Comparison of ENCODE assay signal across 11 mouse cellular contexts in the genomic region with DNA sequence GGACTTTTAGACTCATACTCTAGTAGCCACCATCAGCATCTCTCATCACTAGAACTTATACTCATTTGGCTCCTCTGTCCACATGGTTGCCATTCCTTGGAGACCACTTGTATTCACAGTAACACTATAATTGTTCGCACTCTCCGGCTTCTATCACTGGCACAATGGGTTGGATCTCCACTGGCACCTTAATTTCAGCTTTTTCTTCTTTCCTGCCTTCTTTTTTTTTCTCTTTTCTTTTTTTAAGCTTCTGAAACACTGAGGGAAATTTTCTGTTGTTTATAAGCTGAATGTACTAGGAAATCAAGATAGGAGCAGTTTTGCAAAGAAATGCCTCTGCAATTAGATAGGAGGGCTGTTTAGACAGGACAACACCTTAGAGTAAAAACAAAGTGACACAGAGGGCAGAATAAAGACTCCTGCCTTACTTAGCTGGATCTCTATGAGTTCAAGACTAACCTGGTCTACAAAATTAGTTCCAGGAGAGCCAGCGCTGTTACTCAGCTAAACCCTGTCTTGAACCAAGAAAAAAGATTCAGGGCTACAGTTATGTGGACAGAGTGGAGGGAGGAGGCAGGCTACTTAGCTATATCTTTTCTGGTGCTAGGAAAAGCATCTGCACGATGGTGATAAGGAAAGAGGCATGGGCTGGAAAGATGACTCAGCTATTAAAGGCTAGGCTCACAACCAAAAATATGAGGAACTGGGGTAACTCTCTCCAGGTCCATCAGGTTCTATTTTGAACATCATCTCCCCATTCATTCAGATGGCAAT. TPM values are rescaled to one million over a fixed set of nuclear protein-coding genes. Genes with fewer than 3 reads are reported as not detected.
DNase-seq lines count a peak whose midpoint lies in the region; ATAC-seq lines count a peak whose summit lies in the region.
"Had no signal": no experiment of that assay in that cellular context is flagged by ENCODE, and none has a peak within 500 bp of the region (broad histone marks: within the 10 kb centered on the region; RNA-seq: fewer than 3 reads in every experiment).

No protein-coding gene starts in this region.

- no peaks in the 10 kb centered on the region for H3K27me3 ChIP-seq in lung, embryonic 15.5 days
- no peaks in the 10 kb centered on the region for H3K27me3 ChIP-seq in stomach, embryonic 16.5 days (ENCODE audit: control insufficient read depth, insufficient read depth, low read length)
- H3K27me3 ChIP-seq: forebrain, embryonic 13.5 days had no signal

- DNase-seq in lung, postnatal 10 days = no peak
- peak; percentile 86 for DNase-seq in c-Kit-positive CD71-positive TER-119-negative erythroid progenitor cells, embryonic 14.5 days (ENCODE audit: low read depth)
- DNase-seq in liver = peak; percentile 73
- DNase-seq in gastrocnemius, adult 8-10 months (ENCODE audit: low spot score in 2 of 2) = no peak
- DNase-seq in lung, postnatal 14 days = no peak
- DNase-seq: heart, adult 18-20 months; kidney, postnatal 36 days; right cerebral cortex, postnatal 4 days had no signal

- no peaks in the 10 kb centered on the region for H3K36me3 ChIP-seq in lung, embryonic 15.5 days
- H3K36me3 ChIP-seq in stomach, embryonic 16.5 days (ENCODE audit: control insufficient read depth, insufficient read depth, low read length) = 0 out of 2 replicates have a peak, but pooled peaks cover 1% of the 10 kb centered on the region

- no peak overlapping the region for H3K27ac ChIP-seq in lung, embryonic 15.5 days
- no peak overlapping the region for H3K27ac ChIP-seq in stomach, embryonic 16.5 days (ENCODE audit: low read length)
- H3K27ac ChIP-seq: forebrain, embryonic 13.5 days had no signal

- no peak overlapping the region for H3K4me3 ChIP-seq in lung, embryonic 15.5 days
- no peak overlapping the region for H3K4me3 ChIP-seq in stomach, embryonic 16.5 days (replicated peaks; ENCODE audit: low read length)
- H3K4me3 ChIP-seq: forebrain, embryonic 13.5 days had no signal

- ATAC-seq in lung, embryonic 15.5 days (ENCODE audit: borderline replicate concordance, extremely low read depth, low FRiP score, low TSS enrichment) = peak; percentile 39; the same call in 1 of the 2 replicates
- peak; percentile 58; the same call in 1 of the 2 replicates for ATAC-seq in stomach, embryonic 16.5 days (ENCODE audit: insufficient read depth, low FRiP score)
- ATAC-seq: forebrain, embryonic 13.5 days had no signal

- no peaks in the 10 kb centered on the region for H3K4me1 ChIP-seq in lung, embryonic 15.5 days
- no peaks in the 10 kb centered on the region; the same call in 1 of the 2 replicates for H3K4me1 ChIP-seq in stomach, embryonic 16.5 days (ENCODE audit: control insufficient read depth, insufficient read depth, low read length)
- H3K4me1 ChIP-seq: forebrain, embryonic 13.5 days had no signal

- H3K9ac ChIP-seq in lung, embryonic 15.5 days = no peak overlapping the region
- H3K9ac ChIP-seq in stomach, embryonic 16.5 days (ENCODE audit: low read length) = no peak overlapping the region
- H3K9ac ChIP-seq: forebrain, embryonic 13.5 days had no signal

- H3K9me3 ChIP-seq in lung, embryonic 15.5 days = no peaks in the 10 kb centered on the region
- no peaks in the 10 kb centered on the region for H3K9me3 ChIP-seq in stomach, embryonic 16.5 days (replicated peaks; ENCODE audit: control insufficient read depth, low read length)
- H3K9me3 ChIP-seq: forebrain, embryonic 13.5 days had no signal

- 87% methylated on average over 4 of the region's 4 CpGs for WGBS in lung, embryonic 15.5 days
- WGBS in stomach, embryonic 16.5 days = 88% methylated on average over 4 of the region's 4 CpGs

- H3K4me2 ChIP-seq in lung, embryonic 15.5 days = no peak overlapping the region
- H3K4me2 ChIP-seq in stomach, embryonic 16.5 days (ENCODE audit: low read depth, low read length) = no peak overlapping the region
- H3K4me2 ChIP-seq: forebrain, embryonic 13.5 days had no signal

RNA-seq across cellular contexts. Expression of a gene that starts 42.8 kb away (rescaled TPM):
- 28.1 and 29.0 TPM in 2 replicates for polyA plus RNA-seq in lung, embryonic 15.5 days (2015; fragmentation: Nextera tagmentation; extraction: Ambion mirVana)
- polyA plus RNA-seq in stomach, embryonic 16.5 days (2015; fragmentation: Nextera tagmentation; extraction: Ambion mirVana) = 20.4 and 21.8 TPM in 2 replicates
- 10 to 100 TPM in 2 of 4 experiments, 1 to 10 TPM in 2; 9.4 to 10.5 (median 9.7) TPM for total RNA-seq in gastrocnemius, adult 8-10 months (2022)

RNA-seq across cellular contexts. Expression of a gene that starts 53.3 kb away (rescaled TPM):
- 16.5 and 16.9 TPM in 2 replicates for polyA plus RNA-seq in lung, embryonic 15.5 days (2015; fragmentation: Nextera tagmentation; extraction: Ambion mirVana)
- 17.3 and 18.4 TPM in 2 replicates for polyA plus RNA-seq in stomach, embryonic 16.5 days (2015; fragmentation: Nextera tagmentation; extraction: Ambion mirVana)
- 10 to 100 TPM; 10.2 to 11.1 (median 10.8) TPM for total RNA-seq in gastrocnemius, adult 8-10 months (2022)

Comparison
In these comparisons a context has a peak if more than half of its experiments do, and no peak if none do; other contexts are left out.
1. DNase-seq: peak in c-Kit-positive CD71-positive TER-119-negative erythroid progenitor cells, embryonic 14.5 days (single experiment) and liver (single experiment); none in lung, postnatal 10 days (single experiment), gastrocnemius, adult 8-10 months (0 of 2) and lung, postnatal 14 days (single experiment).